Mouse (Mus musculus): ENCODE data around the gene Cbarp. TPM values are rescaled to one million over a fixed set of nuclear protein-coding genes. Genes with fewer than 3 reads are reported as not detected.
A peak's percentile ranks its signal among the peaks of the same experiment; 100 is the strongest.

Gene Cbarp
- total and polyA plus RNA-seq, 3 experiments = 0.19 to 2.4 (median 2.3) TPM

GRCm38 (mm10) chr10:80120146-80120545 lies 20.5 kb downstream of the Cbarp start:
- in situ Hi-C loops (cut with MboI; ENCODE audit: low pct_ligation_motif_present, low pct_unique_long_range_greater_than_20kb, low sequenced_read_pairs) (no loop called here), dilution Hi-C loops (cut with MboI; ENCODE audit: extremely low pct_ligation_motif_present, extremely low pct_unique_long_range_greater_than_20kb, low sequenced_read_pairs) (no loop called here)
- H3K79me2 ChIP-seq (replicated peaks; ENCODE audit: control insufficient read depth, extremely low read depth, insufficient read depth, poor library complexity, severe bottlenecking) = peaks cover 89% of the 10 kb centered on the region
- no peak for DNase-seq (ENCODE audit: extremely low read depth)
- TF ChIP-seq JUN (IDR thresholded peaks at IDR 0.05; ENCODE audit: insufficient read depth, low read depth, low read length) (no peak), RAD21 (IDR thresholded peaks at IDR 0.05; ENCODE audit: low read depth, low read length) (no peak), ZC3H11A (IDR thresholded peaks at IDR 0.05; ENCODE audit: low read depth, low read length) (no peak), KAT2A (IDR thresholded peaks at IDR 0.05; ENCODE audit: insufficient replicate concordance, low read length) (no peak), CHD2 (IDR thresholded peaks at IDR 0.05; ENCODE audit: low read length) (no peak), TBP (conservative IDR thresholded peaks at IDR 0.05; ENCODE audit: low read depth, low read length) (no peak), ETS1 (conservative IDR thresholded peaks at IDR 0.05; ENCODE audit: low read depth, low read length) (no peak)
- no peak overlapping the region for H3K4me2 ChIP-seq (ENCODE audit: insufficient read depth, low read depth, poor library complexity, severe bottlenecking)
- H3K4me1 ChIP-seq (ENCODE audit: control insufficient read depth in 1 of 2, insufficient read depth in 2 of 2) = peaks cover 19 to 44% of the 10 kb centered on the region in 2 experiments
- H3K27me3 ChIP-seq (replicated peaks) = no peaks in the 10 kb centered on the region
- H3K27ac ChIP-seq (ENCODE audit: insufficient read depth, low read depth) = no peak overlapping the region
- H3K9ac ChIP-seq (ENCODE audit: insufficient read depth, low read depth) = no peak overlapping the region
- no peaks in the 10 kb centered on the region for H3K9me3 ChIP-seq (replicated peaks; ENCODE audit: low read length)
- peaks cover 56 to 74% of the 10 kb centered on the region in 2 experiments for H3K36me3 ChIP-seq (replicated peaks in 1 of 2; ENCODE audit: control insufficient read depth in 1 of 2, insufficient read depth in 1 of 2, low read length in 1 of 2)
- H3K4me3 ChIP-seq (replicated peaks in 1 of 3; ENCODE audit: low read depth in 2 of 3, low read length in 2 of 3, poor library complexity in 1 of 3) = no peak overlapping the region

- Histone ChIP-seq H3K9me3 (replicated peaks; ENCODE audit: low read length) (no peaks in the 10 kb centered on the region), H3K4me3 (replicated peaks in 1 of 3; ENCODE audit: low read depth in 2 of 3, low read length in 2 of 3, poor library complexity in 1 of 3) (no peak overlapping the region), H3K4me2 (ENCODE audit: insufficient read depth, low read depth, poor library complexity, severe bottlenecking) (peak overlapping the region; percentile 83), H3K79me2 (replicated peaks; ENCODE audit: control insufficient read depth, extremely low read depth, insufficient read depth, poor library complexity, severe bottlenecking) (peaks cover 77% of the 10 kb centered on the region), H3K9ac (ENCODE audit: insufficient read depth, low read depth) (no peak overlapping the region), H3K4me1 (ENCODE audit: control insufficient read depth in 1 of 2, insufficient read depth in 2 of 2) (peaks cover 21 to 52% of the 10 kb centered on the region in 2 experiments), H3K27ac (ENCODE audit: insufficient read depth, low read depth) (no peak overlapping the region), H3K27me3 (replicated peaks) (no peaks in the 10 kb centered on the region), H3K36me3 (replicated peaks in 1 of 2; ENCODE audit: control insufficient read depth in 1 of 2, insufficient read depth in 1 of 2, low read length in 1 of 2) (peaks cover 41 to 58% of the 10 kb centered on the region in 2 experiments)
- no peak for DNase-seq (ENCODE audit: extremely low read depth)
- dilution Hi-C loops (cut with MboI; ENCODE audit: extremely low pct_ligation_motif_present, extremely low pct_unique_long_range_greater_than_20kb, low sequenced_read_pairs) = no loop called here
- in situ Hi-C loops (cut with MboI; ENCODE audit: low pct_ligation_motif_present, low pct_unique_long_range_greater_than_20kb, low sequenced_read_pairs) = no loop called here
- TF ChIP-seq ETS1 (conservative IDR thresholded peaks at IDR 0.05; ENCODE audit: low read depth, low read length) = no peak
- no peak for TF ChIP-seq MAZ (IDR thresholded peaks at IDR 0.05; ENCODE audit: low read depth, low read length)
- TF ChIP-seq POLR2AphosphoS2 (IDR thresholded peaks at IDR 0.05; ENCODE audit: low read depth, low read length) = no peak
- TF ChIP-seq USF2 (conservative IDR thresholded peaks at IDR 0.05; ENCODE audit: low read depth, low read length) = no peak
- no peak for TF ChIP-seq UBTF (IDR thresholded peaks at IDR 0.05; ENCODE audit: low read depth, low read length)
- TF ChIP-seq CHD1 (IDR thresholded peaks at IDR 0.05; ENCODE audit: low read depth, low read length) = no peak
Measured at GRCm38 (mm10) chr10:80118552-80118951, 22.1 kb downstream of the Cbarp start.

- peak overlapping the region; percentile 85 to 93 (median 90) for H3K4me3 ChIP-seq (replicated peaks in 1 of 3; ENCODE audit: low read depth in 2 of 3, low read length in 2 of 3, poor library complexity in 1 of 3)
- no peak overlapping the region for H3K27ac ChIP-seq (ENCODE audit: insufficient read depth, low read depth)
- H3K79me2 ChIP-seq (replicated peaks; ENCODE audit: control insufficient read depth, extremely low read depth, insufficient read depth, poor library complexity, severe bottlenecking) = peaks cover 69% of the 10 kb centered on the region
- DNase-seq (ENCODE audit: extremely low read depth) = no peak
- H3K4me2 ChIP-seq (ENCODE audit: insufficient read depth, low read depth, poor library complexity, severe bottlenecking) = peak overlapping the region; percentile 83
- H3K4me1 ChIP-seq (ENCODE audit: control insufficient read depth in 1 of 2, insufficient read depth in 2 of 2) = peaks cover 21 to 52% of the 10 kb centered on the region in 2 experiments
- H3K27me3 ChIP-seq (replicated peaks) = no peaks in the 10 kb centered on the region
- TF ChIP-seq ZKSCAN1 (IDR thresholded peaks at IDR 0.05; ENCODE audit: borderline replicate concordance, low read depth, low read length) = no peak
- TF ChIP-seq TCF12 (IDR thresholded peaks at IDR 0.05; ENCODE audit: low read depth, low read length) = no peak
- no peak for TF ChIP-seq HCFC1 (IDR thresholded peaks at IDR 0.05; ENCODE audit: low read depth, low read length)
- no peak for TF ChIP-seq MAX (IDR thresholded peaks at IDR 0.05; ENCODE audit: low read length)
- no peak for TF ChIP-seq MYC (IDR thresholded peaks at IDR 0.05; ENCODE audit: low read depth, low read length)
- no peak for TF ChIP-seq TBP (conservative IDR thresholded peaks at IDR 0.05; ENCODE audit: low read depth, low read length)
- TF ChIP-seq SMC3 (IDR thresholded peaks at IDR 0.05; ENCODE audit: low read depth, low read length) = no peak
- no peak for TF ChIP-seq CHD1 (IDR thresholded peaks at IDR 0.05; ENCODE audit: low read depth, low read length)
- no peak for TF ChIP-seq ELF1 (IDR thresholded peaks at IDR 0.05; ENCODE audit: low read depth, low read length)
- no peak for TF ChIP-seq MAFK (IDR thresholded peaks at IDR 0.05; ENCODE audit: insufficient replicate concordance, low read length)
- no peak for TF ChIP-seq JUND (conservative IDR thresholded peaks at IDR 0.05; ENCODE audit: low read depth, low read length)
- TF ChIP-seq SIN3A (IDR thresholded peaks at IDR 0.05; ENCODE audit: low read length) = no peak
- no peak for TF ChIP-seq POLR2A (IDR thresholded peaks at IDR 0.05; ENCODE audit: low read depth, low read length)
- TF ChIP-seq USF2 (conservative IDR thresholded peaks at IDR 0.05; ENCODE audit: low read depth, low read length) = no peak
- no peak for TF ChIP-seq POLR2AphosphoS2 (IDR thresholded peaks at IDR 0.05; ENCODE audit: low read depth, low read length)
- TF ChIP-seq JUN (IDR thresholded peaks at IDR 0.05; ENCODE audit: insufficient read depth, low read depth, low read length) = no peak
- TF ChIP-seq ETS1 (conservative IDR thresholded peaks at IDR 0.05; ENCODE audit: low read depth, low read length) = no peak
- H3K36me3 ChIP-seq (replicated peaks in 1 of 2; ENCODE audit: control insufficient read depth in 1 of 2, insufficient read depth in 1 of 2, low read length in 1 of 2) = peaks cover 36 to 51% of the 10 kb centered on the region in 2 experiments
- in situ Hi-C loops (cut with MboI; ENCODE audit: low pct_ligation_motif_present, low pct_unique_long_range_greater_than_20kb, low sequenced_read_pairs) = no loop called here
- dilution Hi-C loops (cut with MboI; ENCODE audit: extremely low pct_ligation_motif_present, extremely low pct_unique_long_range_greater_than_20kb, low sequenced_read_pairs) = no loop called here
- no peaks in the 10 kb centered on the region for H3K9me3 ChIP-seq (replicated peaks; ENCODE audit: low read length)
- peak overlapping the region; percentile 93; the same call in 1 of the 2 replicates for H3K9ac ChIP-seq (ENCODE audit: insufficient read depth, low read depth)
Measured at GRCm38 (mm10) chr10:80117736-80118135, 22.9 kb downstream of the Cbarp start.
